8 mouse cellular contexts compared by ENCODE assay signal in genomic region chr17:88630554-88630948, GRCm38 (mm10). TPM values are rescaled to one million over a fixed set of nuclear protein-coding genes. Genes with fewer than 3 reads are reported as not detected.
A peak's percentile ranks its signal among the peaks of the same experiment; 100 is the strongest.
DNase-seq lines count a peak whose midpoint lies in the region; ATAC-seq and TF ChIP-seq lines count a peak whose summit lies in the region.

No protein-coding gene starts in this region.

- H3K27ac ChIP-seq in heart, embryonic 13.5 days (replicated peaks): peak overlapping the region; percentile 94
- H3K27ac ChIP-seq in brown adipose tissue, adult 24 weeks (replicated peaks; ENCODE audit: low read depth, low read length): peak overlapping the region; percentile 42; the same call in 1 of the 2 replicates
- peak overlapping the region; percentile 90 for H3K27ac ChIP-seq in intestine, postnatal 0 days (ENCODE audit: low read depth, low read length)

- no peaks in the 10 kb centered on the region for H3K27me3 ChIP-seq in heart, embryonic 13.5 days (replicated peaks)
- no peaks in the 10 kb centered on the region for H3K27me3 ChIP-seq in intestine, postnatal 0 days (replicated peaks; ENCODE audit: control insufficient read depth, insufficient read depth, low read length)

- WGBS in heart, embryonic 13.5 days: 63% methylated on average over 3 of the region's 3 CpGs
- 76% methylated on average over 3 of the region's 3 CpGs for WGBS in intestine, postnatal 0 days

- no peak for DNase-seq in heart, adult 9 months (ENCODE audit: low spot score in 2 of 2)
- peak; percentile 80 for DNase-seq in lung, postnatal 14 days
- DNase-seq in layer of hippocampus, adult 9-11 months: no peak
- DNase-seq in layer of hippocampus, adult 11-12 months (ENCODE audit: low spot score): no peak
- no peak for DNase-seq in frontal cortex, postnatal 25 days (ENCODE audit: low spot score in 2 of 2)

- no peak for ATAC-seq in heart, embryonic 13.5 days (ENCODE audit: extremely low read depth, insufficient number of reproducible peaks, low FRiP score, low TSS enrichment)
- no peak for ATAC-seq in intestine, postnatal 0 days

- H3K4me2 ChIP-seq in heart, embryonic 13.5 days: peak overlapping the region; percentile 60
- no peak overlapping the region for H3K4me2 ChIP-seq in intestine, postnatal 0 days (replicated peaks; ENCODE audit: low read depth)

- H3K4me3 ChIP-seq in heart, embryonic 13.5 days: no peak overlapping the region
- H3K4me3 ChIP-seq in brown adipose tissue, adult 24 weeks (ENCODE audit: insufficient read depth, low read depth, low read length): no peak overlapping the region
- no peak overlapping the region for H3K4me3 ChIP-seq in intestine, postnatal 0 days (ENCODE audit: low read depth, low read length)

- H3K36me3 ChIP-seq in heart, embryonic 13.5 days: peaks cover 8% of the 10 kb centered on the region
- peaks cover 5% of the 10 kb centered on the region; the same call in 1 of the 2 replicates for H3K36me3 ChIP-seq in intestine, postnatal 0 days (ENCODE audit: control insufficient read depth, insufficient read depth)

- no peaks in the 10 kb centered on the region for H3K9me3 ChIP-seq in heart, embryonic 13.5 days
- no peaks in the 10 kb centered on the region for H3K9me3 ChIP-seq in intestine, postnatal 0 days (ENCODE audit: control insufficient read depth)

- peak overlapping the region; percentile 76 for H3K9ac ChIP-seq in heart, embryonic 13.5 days
- no peak overlapping the region for H3K9ac ChIP-seq in intestine, postnatal 0 days (ENCODE audit: low read depth, low read length)

- no peak for TF ChIP-seq CTCF in intestine, postnatal 0 days (IDR thresholded peaks at IDR 0.05; ENCODE audit: low read depth)

- peaks cover 68% of the 10 kb centered on the region for H3K4me1 ChIP-seq in heart, embryonic 13.5 days
- H3K4me1 ChIP-seq in brown adipose tissue, adult 24 weeks (ENCODE audit: control insufficient read depth, insufficient read depth, insufficient read length, low read length): peaks cover 31% of the 10 kb centered on the region
- peaks cover 16% of the 10 kb centered on the region; the same call in 1 of the 2 replicates for H3K4me1 ChIP-seq in intestine, postnatal 0 days (replicated peaks; ENCODE audit: control insufficient read depth, insufficient read depth, low read length)

RNA-seq across cellular contexts. Expression of gene Ston1, which starts 33.1 kb away (rescaled TPM):
- 6.4 and 6.5 TPM in 2 replicates for polyA plus RNA-seq in heart, embryonic 13.5 days (2015; fragmentation: Nextera tagmentation; extraction: Ambion mirVana)
- polyA plus RNA-seq in brown adipose tissue, adult 24 weeks (2012; ENCODE audit: insufficient read depth, insufficient read length, missing spikeins): 7.0 and 12.5 TPM in 2 replicates
- 3.7 and 3.9 TPM in 2 replicates for polyA plus RNA-seq in intestine, postnatal 0 days (2015; fragmentation: Nextera tagmentation; extraction: Ambion mirVana)

RNA-seq across cellular contexts. Expression of gene Gtf2a1l, which starts 37.9 kb away (rescaled TPM):
- not detected in 2 replicates for polyA plus RNA-seq in heart, embryonic 13.5 days (2015; fragmentation: Nextera tagmentation; extraction: Ambion mirVana)
- polyA plus RNA-seq in brown adipose tissue, adult 24 weeks (2012; ENCODE audit: insufficient read depth, insufficient read length, missing spikeins): not detected in 2 replicates
- not detected in 2 replicates for polyA plus RNA-seq in intestine, postnatal 0 days (2015; fragmentation: Nextera tagmentation; extraction: Ambion mirVana)

Comparison
In these comparisons a context has a peak if more than half of its experiments do, and no peak if none do; other contexts are left out.
1. H3K27ac ChIP-seq: peak in every context shown above with its lines; median percentile 94 in heart, embryonic 13.5 days; 90 in intestine, postnatal 0 days; 42 in brown adipose tissue, adult 24 weeks.